Mouse (Mus musculus) embryo, embryonic 11 days (tissue): ENCODE measurements around the gene S100b.

Source experiments
- DNase-seq: peaks from one replicate; pipeline ENCODE4 v3.0.0-alpha.2; 2015

S100b gene

DNA sequence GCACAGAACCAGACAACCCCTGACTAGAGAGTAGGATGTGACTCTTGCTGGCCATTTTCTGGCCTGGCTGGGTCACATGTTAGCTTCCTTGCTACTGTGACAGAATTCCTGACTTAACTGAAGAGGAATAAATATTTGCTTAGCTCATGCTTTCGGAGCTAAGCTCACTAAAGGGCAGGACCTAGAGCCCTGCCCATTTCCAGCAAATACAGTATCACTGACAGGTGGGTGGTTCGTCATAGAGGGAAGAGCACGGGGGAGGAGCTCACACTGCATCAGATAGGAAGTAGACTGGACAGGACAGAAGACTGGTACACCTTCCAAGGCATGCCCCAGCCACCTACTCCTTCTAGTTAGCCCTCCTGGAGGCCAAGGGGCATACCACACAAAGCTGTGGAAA is 7.8 kb downstream of the S100b start:
- DNase-seq, result no peak

GRCm38 (mm10) chr10:76262431-76262830 is 8.8 kb downstream of the S100b start:
- DNase-seq, result no peak

GRCm38 (mm10) chr10:76271238-76271637 is 17.6 kb downstream of the S100b start:
- peak; percentile 45 for DNase-seq

DNA sequence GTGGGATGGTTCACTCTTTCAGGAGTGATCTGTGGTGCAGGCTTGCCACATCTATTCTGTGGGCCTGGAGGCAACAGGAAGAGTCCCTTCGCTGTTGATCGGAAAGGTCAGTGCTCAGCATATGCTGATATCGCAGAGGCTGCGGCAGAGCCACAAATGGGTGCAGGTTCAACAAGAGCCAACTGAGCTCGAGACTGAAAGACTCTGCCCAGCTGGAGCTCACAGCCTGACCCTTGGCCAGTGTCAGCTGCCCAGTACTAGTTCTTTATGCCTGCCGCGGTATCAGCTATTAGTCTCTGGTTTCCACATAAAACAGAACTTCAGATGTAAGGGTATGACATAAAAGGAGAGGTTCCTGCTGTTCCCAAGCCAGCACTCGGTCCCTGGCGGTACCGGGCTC is 21.6 kb downstream of the S100b start:
- DNase-seq, result no peak

DNA sequence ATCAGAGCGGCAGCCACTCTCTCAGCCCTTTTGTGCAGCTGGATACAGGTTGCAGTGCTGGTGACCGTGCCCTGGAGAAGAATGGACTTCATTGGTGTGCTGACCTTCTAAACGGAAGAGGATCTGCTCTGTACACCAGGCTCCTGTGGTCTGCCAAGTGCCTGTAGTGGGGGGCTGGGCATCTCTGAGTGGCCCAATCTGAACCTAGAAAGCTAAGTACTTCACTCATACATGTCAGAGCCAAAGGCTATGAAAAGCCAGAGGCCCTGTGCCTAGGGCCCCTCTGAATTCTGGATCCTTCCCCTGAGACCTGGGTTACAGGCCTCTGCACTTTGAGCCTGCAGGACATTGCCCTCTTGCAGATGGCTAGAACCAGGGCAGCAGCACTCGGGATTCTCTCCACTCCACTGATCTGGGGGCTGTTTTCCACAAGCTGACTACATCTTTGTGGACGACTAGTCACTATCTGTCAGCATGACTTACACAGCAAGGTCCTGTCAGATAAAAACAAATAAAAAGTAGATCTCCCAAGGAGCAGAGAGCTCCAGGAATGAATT is 25.0 kb downstream of the S100b start:
- DNase-seq, result no peak

GRCm38 (mm10) chr10:76288268-76288993 is 34.8 kb downstream of the S100b start:
- no peak for DNase-seq

- no peak for DNase-seq
Observed at GRCm38 (mm10) chr10:76289052-76289451, 35.4 kb downstream of the S100b start.

- DNase-seq, result no peak
Observed at GRCm38 (mm10) chr10:76289936-76290671, 36.5 kb downstream of the S100b start.

DNA sequence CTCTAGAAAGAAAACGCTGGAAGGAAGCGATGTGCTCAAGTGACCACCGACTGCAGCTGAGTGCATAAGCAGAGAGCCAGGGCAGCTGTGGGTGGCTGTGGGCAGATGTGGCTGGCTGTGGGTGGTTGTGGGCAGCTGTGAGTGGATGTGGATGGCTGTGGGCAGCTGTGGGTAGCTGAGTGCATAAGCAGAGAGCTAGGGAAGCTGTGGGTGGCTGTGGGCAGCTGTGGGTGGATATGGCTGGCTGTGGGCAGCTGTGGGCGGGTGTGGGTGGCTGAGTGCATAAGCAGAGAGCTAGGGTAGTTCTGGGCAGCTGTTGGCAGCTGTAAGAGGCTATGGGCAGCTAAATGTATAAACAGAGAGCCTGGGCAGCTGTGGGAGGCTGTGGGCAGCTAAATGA is 39.6 kb downstream of the S100b start:
- no peak for DNase-seq

GRCm38 (mm10) chr10:76300133-76300532 is 46.5 kb downstream of the S100b start:
- DNase-seq, result no peak

DNA sequence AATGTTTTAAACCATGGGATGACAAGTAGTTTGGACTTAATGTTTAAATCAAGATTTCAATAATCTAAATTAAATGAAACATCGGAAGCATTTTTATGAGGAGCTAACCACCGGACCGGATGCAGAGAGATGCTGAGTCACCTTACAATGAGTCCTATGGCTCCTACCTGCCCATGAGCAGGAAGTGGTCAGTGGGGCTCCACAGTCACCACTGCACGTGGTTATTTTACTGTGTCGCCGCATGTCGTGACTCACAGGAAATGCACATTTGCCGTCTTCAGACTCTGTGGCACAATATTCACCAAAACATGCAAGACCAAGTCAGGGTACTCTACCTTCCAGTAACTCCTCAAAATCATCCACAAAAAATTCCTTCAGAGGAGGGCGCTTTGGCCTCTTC is 53.1 kb downstream of the S100b start:
- DNase-seq, result no peak
